Mouse (Mus musculus) cerebellum, adult 11 months (tissue): ENCODE data around the gene Shkbp1.

Source experiments
- DNase-seq: peaks from one replicate; pipeline ENCODE4 v3.0.0; 2022

Shkbp1 gene

GRCm38 (mm10) chr7:27308821-27309549 is 46.8 kb downstream of the Shkbp1 start:
- DNase-seq = no peak

- no peak for DNase-seq
Observed at GRCm38 (mm10) chr7:27307551-27307950, 48.3 kb downstream of the Shkbp1 start.

GRCm38 (mm10) chr7:27306161-27307160 is 49.4 kb downstream of the Shkbp1 start:
- DNase-seq = no peak

- DNase-seq = no peak
Observed at GRCm38 (mm10) chr7:27305091-27305730, 50.6 kb downstream of the Shkbp1 start.

GRCm38 (mm10) chr7:27302172-27302571 is 53.6 kb downstream of the Shkbp1 start:
- peak; percentile 64 for DNase-seq

GRCm38 (mm10) chr7:27300801-27301200 is 55.0 kb downstream of the Shkbp1 start:
- no peak for DNase-seq

GRCm38 (mm10) chr7:27300351-27300750 is 55.5 kb downstream of the Shkbp1 start:
- no peak for DNase-seq

- peak; percentile 37 for DNase-seq
Observed at GRCm38 (mm10) chr7:27298816-27299215, 57.0 kb downstream of the Shkbp1 start.

- DNase-seq = no peak
Observed at GRCm38 (mm10) chr7:27298033-27298610, 57.7 kb downstream of the Shkbp1 start.

- DNase-seq = no peak
Observed at GRCm38 (mm10) chr7:27296518-27296917, 59.3 kb downstream of the Shkbp1 start.

- DNase-seq = no peak
Observed at GRCm38 (mm10) chr7:27295956-27296355, 59.9 kb downstream of the Shkbp1 start.
